Mouse (Mus musculus) spleen, adult 2 months (tissue): ENCODE measurements around the gene Mocs1.

ENCODE experiments used
- CTCF ChIP-seq: fragments of 200-500 bp; IDR thresholded peaks from 2 replicates; pipeline ENCODE4 v1.5.1; 2011; ENCODE audit warnings: mild to moderate bottlenecking, inconsistent platforms; ENCODE audit not compliant: insufficient read depth, insufficient read length, insufficient replicate concordance; ENCODE audit errors: extremely low read depth
- POLR2A ChIP-seq: fragments of 200-500 bp; IDR thresholded peaks from 2 replicates; pipeline ENCODE4 v1.6.1; 2011; ENCODE audit warnings: low read depth, low read length, inconsistent platforms

DNA sequence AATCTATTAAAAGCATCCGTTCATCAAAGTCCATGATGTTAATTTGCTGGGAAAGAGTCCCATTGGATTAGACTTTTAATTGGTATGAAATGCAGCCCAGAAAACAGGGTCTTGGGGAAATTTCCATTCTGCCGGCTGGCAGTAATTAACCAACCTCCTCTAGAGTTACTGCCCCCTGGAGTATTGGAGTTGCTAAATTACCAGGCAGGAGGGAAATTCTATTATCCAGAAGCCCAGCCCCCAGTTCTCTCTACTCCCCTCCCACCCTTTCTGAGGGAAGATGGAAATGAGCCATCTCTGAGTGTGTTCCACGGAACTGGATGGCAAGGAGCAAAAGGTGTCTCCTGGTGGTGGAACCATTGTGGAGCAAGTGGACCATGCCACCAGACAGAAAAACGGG lies 48.5 kb upstream of the Mocs1 start:
- TF ChIP-seq CTCF (no peak), POLR2A (no peak)
